Mouse (Mus musculus) erythroid progenitor cell, adult 5-6 weeks (primary cell): ENCODE data around the gene Kif26b. TPM values are rescaled to one million over a fixed set of nuclear protein-coding genes. Genes with fewer than 3 reads are reported as not detected.

Source experiments
- ATAC-seq: replicated peaks from 2 replicates; pipeline ENCODE4 v1.8.0; 2016; ENCODE audit warnings: moderate number of reproducible peaks, mild to moderate bottlenecking, moderate TSS enrichment, inconsistent platforms; ENCODE audit not compliant: poor library complexity, low FRiP score, severe bottlenecking
- total RNA-seq, 2 experiments: library from RNA; stranded (forward) in 1 of 2; stranded (reverse) in 1 of 2; fragments of 150-400 nt in 1 of 2; fragments of 186-747, 209-891 nt in 1 of 2; gene quantifications; 2 replicates each; pipeline versions ENCODE4 v1.2.3 to v1.2.4; 2015 to 2017; ENCODE audit warnings: low replicate concordance in 2 of 2

Gene Kif26b
- total RNA-seq, 2 experiments from 2014 or later: not detected

DNA sequence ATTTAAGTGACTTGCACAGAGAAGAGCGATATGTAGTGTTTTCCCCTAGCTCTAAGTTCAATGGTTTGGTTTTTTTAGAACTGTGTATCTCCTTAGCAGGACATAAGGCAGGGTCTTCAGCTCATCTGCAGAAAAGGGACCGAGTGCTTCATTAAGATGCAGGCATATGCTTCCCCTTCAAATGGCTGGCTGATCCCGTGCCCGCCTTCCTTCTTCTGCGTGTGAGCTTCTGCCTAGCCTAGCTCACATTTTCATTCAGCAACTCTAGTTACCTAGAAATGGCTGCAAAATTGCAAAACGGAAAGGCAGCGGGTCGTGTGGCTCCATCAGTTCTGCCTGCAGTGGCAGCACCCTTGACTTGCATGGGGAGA is 332.5 kb downstream of the Kif26b start:
- no peak for ATAC-seq

GRCm38 (mm10) chr1:178863756-178864155 is 334.8 kb downstream of the Kif26b start:
- no peak for ATAC-seq

DNA sequence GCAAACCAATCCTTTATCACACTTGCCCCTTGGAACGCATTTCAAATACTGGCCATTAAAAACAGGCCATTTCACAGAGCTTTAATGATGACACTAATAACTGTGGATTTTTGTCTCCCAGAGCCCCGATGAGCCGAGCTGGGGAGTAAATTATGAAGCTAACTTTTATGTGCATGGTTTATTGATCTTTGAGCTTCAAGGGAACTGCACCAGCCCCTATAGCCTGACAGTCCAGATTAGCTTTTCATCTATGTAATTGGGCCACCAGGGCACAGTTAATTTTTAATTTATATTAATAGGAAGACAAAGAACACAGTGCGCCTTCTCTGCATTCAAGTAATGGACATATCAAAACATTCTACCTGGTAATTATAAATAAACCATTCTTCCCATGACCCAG is 335.4 kb downstream of the Kif26b start:
- ATAC-seq: no peak

- no peak for ATAC-seq
Observed at GRCm38 (mm10) chr1:178866757-178867156, 337.8 kb downstream of the Kif26b start.

DNA sequence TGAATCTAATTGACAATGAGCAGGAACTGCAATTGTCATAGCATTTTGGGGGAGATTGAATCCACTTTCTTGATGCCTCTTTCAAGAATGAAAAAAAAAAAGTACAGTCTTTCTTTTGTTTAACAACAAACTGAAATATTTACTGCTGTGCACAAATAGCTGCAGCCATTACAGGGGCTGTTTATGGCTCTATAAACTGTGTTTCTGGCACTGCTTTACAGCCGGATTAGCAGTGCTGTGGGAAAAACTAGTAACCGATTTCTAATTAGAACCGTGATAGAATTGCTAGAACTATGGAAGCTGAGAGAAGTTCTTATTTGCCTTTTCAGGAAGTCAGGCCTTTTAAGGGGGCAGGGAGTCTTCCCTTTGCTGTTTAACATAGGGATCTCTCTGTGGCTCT is 342.1 kb downstream of the Kif26b start:
- ATAC-seq: no peak

GRCm38 (mm10) chr1:178876926-178877325 is 348.0 kb downstream of the Kif26b start:
- ATAC-seq: no peak

GRCm38 (mm10) chr1:178878676-178879075 is 349.8 kb downstream of the Kif26b start:
- ATAC-seq: no peak

DNA sequence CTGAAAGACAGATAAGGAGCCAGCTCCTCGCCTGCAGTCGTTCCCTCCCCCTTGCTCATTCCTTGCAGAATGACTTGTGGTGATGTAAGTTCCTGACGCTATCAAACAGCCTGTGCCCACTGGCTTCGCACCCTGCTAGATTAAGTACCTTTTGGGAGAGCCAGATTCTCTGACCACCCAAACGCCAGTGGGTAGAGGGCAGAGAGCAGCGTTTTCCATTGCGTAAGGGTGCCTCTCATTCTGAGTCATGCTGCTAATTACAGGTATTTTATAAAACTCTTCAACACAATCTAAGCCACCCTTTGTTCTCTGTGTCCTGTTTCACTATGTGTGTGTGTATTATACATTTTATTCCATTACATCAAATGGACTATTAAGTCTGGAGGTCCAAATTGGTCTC is 352.0 kb downstream of the Kif26b start:
- ATAC-seq: no peak

DNA sequence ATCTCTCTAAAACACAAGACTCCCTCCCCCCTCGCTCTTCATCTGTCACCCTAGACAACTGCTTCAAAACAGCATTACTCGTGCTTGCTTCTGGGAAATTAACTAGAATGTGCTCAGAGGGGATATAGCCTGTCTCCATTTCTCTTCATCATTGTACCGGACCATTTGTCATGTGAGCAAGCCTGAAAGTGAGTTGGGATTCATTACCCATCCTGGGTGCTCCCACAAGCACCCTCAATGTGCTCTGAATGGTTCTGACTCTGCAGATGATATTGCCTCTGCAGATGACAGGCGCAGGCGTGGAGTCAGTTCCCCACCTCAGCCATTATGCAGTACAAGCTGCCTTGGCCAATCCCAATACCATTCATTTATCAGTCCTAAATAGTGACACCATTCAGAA is 357.7 kb downstream of the Kif26b start:
- ATAC-seq: no peak

DNA sequence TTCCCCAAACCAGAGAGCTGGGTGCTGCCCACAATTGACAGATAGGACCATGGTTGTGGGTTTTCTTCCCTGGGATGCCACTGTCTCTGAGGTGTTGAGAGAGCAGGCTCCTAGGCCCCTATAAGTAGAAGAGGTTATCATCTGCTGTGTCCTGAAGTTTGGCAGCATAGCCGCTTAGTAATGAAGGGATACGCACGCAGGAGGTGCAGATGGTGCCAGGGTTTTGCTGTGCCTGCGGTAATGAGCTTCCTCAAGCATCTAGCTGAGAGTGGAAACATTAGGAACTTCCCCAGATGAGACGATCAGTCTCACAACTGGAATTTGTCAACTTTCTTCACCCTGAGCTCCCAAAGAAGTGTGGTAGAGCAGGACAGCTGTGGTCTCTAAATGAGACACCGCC is 363.5 kb downstream of the Kif26b start:
- ATAC-seq: no peak

- no peak for ATAC-seq
Observed at GRCm38 (mm10) chr1:178893229-178894080, 364.5 kb downstream of the Kif26b start.

GRCm38 (mm10) chr1:178894081-178894401 is 365.1 kb downstream of the Kif26b start:
- no peak for ATAC-seq

DNA sequence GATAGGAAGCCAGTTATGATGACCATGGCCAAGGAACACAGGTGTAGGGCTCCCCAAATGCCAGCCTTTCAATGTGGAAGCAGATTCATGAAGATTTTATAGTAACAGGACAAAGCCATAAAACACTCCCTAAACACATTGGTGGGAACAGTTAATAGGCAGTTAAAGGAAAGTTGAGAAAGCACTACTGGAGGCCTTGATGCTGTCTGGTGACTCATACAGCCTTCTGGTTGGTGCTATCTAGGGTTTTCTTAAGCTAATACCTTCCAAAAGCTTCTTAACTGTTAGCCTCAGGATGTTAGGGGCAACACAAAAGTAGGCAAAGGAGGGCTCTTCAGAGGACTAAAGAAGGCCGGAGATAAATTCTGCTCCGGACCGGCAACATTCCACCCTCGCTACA is 366.7 kb downstream of the Kif26b start:
- no peak for ATAC-seq

GRCm38 (mm10) chr1:178910951-178911350 is 382.0 kb downstream of the Kif26b start:
- ATAC-seq: no peak

DNA sequence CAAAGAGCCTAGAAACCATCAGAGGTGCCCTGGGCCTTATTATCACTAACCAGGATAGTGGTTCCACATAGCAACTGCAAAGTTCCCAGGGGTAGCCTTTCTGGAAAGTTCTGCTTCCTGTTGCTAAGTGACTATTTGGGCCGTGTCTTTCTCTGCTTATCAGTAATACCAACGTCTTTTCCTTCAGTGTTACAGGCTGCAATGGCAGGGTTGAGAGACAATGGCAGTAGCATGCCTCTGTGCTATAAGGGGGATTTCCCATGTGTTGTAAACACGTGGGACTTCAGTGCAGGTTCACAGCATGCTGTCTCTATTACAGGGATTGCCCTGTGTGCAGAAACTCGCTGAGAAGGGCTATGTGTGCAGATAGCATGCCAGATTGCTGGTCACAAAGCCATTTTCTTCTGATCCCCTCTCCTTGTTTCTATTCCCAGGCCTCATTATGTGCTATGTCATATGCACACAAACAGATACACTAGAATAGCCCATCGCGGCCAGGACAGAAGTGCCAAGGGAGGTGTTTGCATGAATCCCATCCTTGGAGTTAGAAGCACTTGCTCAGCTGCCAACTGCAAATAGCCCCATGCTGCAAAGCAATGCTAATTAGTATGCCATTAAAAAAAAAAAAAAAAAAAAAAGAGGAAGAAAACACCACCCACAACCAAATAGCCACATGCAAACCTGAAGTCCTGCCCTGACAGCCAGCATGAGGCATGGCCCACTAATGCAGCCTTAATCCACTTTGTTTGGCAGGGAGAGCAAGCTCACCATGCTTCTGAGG is 384.2 kb downstream of the Kif26b start:
- no peak for ATAC-seq

- ATAC-seq: no peak
Observed at GRCm38 (mm10) chr1:178915056-178915455, 386.1 kb downstream of the Kif26b start.

DNA sequence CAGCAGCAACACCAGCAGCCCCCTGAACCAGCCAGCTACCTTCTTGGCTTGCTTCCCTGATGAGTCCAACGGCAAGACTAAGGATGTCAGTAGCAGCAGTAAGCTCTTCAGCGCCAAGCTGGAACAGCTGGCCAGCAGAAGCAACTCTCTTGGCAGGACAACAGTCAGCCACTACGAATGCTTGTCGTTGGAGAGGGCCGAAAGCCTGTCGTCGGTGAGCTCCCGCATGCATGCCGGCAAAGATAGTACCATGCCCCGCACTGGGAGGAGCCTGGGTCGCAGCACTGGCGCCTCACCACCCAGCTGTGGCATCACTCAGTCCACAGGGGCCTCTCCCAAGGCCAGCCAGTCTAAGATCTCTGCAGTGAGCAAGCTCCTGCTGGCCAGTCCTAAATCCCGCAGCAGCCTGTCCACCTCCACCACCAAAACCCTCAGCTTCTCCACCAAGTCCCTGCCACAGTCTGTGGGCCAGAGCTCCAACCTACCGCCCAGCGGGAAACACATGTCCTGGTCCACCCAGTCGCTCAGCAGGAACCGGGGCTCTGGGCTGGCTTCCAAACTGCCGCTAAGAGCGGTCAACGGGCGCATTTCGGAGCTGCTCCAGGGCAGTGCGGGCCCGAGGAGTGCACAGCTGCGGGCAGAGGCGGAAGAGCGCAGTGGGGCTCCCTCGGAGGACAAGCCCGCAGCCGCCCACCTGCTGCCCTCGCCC is 388.4 kb downstream of the Kif26b start:
- ATAC-seq: no peak

DNA sequence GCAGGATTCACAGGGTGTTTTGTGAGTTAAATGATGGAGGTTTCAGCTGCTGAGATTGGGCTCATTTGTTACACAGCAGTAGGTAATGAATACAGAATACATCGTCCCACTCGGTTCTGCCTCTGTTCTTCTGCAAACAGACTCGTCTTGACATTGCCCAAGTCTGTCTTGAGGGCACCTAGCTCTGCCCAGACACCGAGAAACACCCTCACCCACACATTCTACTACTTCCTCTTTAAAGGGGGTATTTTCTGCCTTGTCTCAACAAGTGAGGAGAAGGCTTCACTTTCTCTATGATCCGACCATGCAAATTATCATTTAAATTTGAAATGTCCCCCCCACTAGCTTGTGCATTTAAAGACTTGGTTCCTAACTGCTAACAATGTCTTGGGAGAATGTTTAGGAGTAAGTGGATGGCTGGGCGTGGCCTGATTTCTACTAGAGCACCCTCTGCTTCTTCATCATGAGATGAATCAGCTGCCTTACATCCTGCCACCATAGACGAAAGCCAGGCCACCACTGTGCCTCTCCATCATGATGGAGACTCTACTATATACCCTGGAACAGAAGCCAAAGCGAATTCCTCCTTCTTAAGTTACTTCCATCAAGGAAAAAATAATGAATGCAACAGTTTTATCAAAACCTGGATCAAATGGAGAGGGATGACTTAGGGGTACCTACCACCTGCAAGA is 395.7 kb downstream of the Kif26b start:
- no peak for ATAC-seq

GRCm38 (mm10) chr1:178929531-178929930 is 400.6 kb downstream of the Kif26b start:
- no peak for ATAC-seq

DNA sequence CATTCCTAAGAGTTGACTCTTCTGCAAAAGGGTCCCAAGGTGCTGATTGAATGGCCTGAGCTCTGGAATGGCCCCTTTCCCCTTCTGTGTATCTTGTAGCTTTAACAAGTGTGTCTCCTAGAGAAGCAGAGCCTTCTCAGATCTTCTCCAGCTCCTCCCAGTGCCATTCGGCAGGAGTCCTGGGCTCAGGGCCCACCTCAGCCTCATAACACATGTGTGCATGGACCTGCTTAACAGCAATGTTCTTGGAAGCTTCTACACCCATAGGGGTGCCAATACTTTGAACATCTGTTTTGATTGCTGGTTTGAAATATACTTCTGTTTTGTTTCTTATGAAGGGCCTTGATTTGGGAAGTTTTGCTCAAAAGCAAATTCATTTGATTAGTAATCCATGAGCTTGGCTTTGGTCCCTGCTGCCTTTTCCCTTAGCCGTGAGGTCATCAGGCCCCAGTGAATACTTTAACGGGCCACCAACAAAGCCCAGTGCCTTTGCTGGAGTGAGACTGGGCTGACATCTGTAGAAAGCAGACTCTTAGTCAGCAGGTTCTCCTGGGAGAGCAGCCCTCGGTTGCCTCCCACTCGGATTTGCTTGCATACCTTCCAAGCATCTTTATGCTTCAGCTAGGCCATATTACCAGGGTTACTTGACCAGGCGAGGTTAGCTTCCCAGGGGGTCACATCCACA is 405.2 kb downstream of the Kif26b start:
- no peak for ATAC-seq
